Mouse (Mus musculus) hindbrain, embryonic 14.5 days (tissue): ENCODE measurements around the gene Hoxb6. TPM values are rescaled to one million over a fixed set of nuclear protein-coding genes. Genes with fewer than 3 reads are reported as not detected.

ENCODE experiments used
- ATAC-seq: fragments of 200-750 bp; cut with Nextera tagmentation; 2 replicates; pipeline ENCODE4 v1.8.0; 2017; ENCODE audit warnings: moderate number of reproducible peaks, mild to moderate bottlenecking, moderate TSS enrichment, moderate library complexity; ENCODE audit not compliant: low FRiP score
- DNase-seq: peaks from one replicate; pipeline ENCODE4 v3.0.0-alpha.2; 2015; ENCODE audit warnings: low spot score
- H3K27ac ChIP-seq: fragments of 300-500 bp; sonication (generic); 2 replicates; pipeline ENCODE4 v1.5.1; 2014; ENCODE audit warnings: mild to moderate bottlenecking, moderate library complexity
- H3K27me3 ChIP-seq: fragments of 300-500 bp; sonication (generic); 2 replicates; pipeline ENCODE4 v1.6.1; 2014; ENCODE audit warnings: mild to moderate bottlenecking, low read length, mixed read lengths; ENCODE audit not compliant: control insufficient read depth, insufficient read depth
- H3K36me3 ChIP-seq: fragments of 300-500 bp; sonication (generic); replicated peaks from 2 replicates; pipeline ENCODE4 v1.6.1; 2014; ENCODE audit not compliant: control insufficient read depth, insufficient read depth
- H3K4me1 ChIP-seq: fragments of 300-500 bp; sonication (generic); replicated peaks from 2 replicates; pipeline ENCODE4 v1.6.1; 2014; ENCODE audit warnings: antibody characterized with exemption, low read length, mixed read lengths; ENCODE audit not compliant: control insufficient read depth, insufficient read depth
- H3K4me2 ChIP-seq: fragments of 300-500 bp; sonication (generic); replicated peaks from 2 replicates; pipeline ENCODE4 v1.6.1; 2014; ENCODE audit warnings: mild to moderate bottlenecking, moderate library complexity
- H3K4me3 ChIP-seq: fragments of 300-500 bp; sonication (generic); replicated peaks from 2 replicates; pipeline ENCODE4 v1.5.1; 2014; ENCODE audit warnings: mild to moderate bottlenecking, low read length
- H3K9ac ChIP-seq: fragments of 300-500 bp; sonication (generic); 2 replicates; pipeline ENCODE4 v1.6.1; 2014
- H3K9me3 ChIP-seq: fragments of 300-500 bp; sonication (generic); 2 replicates; pipeline ENCODE4 v1.6.1; 2016; ENCODE audit warnings: low read length; ENCODE audit not compliant: control insufficient read depth
- WGBS: fragments of 180-500 bp; shearing (Covaris S2); extraction: QIAGEN DNeasy Blood & Tissue Kit; methylation state at CpG from one replicate; pipeline ENCODE4 v1.1.7; 2014; 5-methylcytosine and 5-hydroxymethylcytosine counted together
- polyA plus RNA-seq: library from polyadenylated mRNA; unstranded; fragments of >200 nt; fragmentation: Nextera tagmentation; extraction: Ambion mirVana; gene quantifications from 2 replicates; pipeline ENCODE4 v1.2.1, GENCODE M21; 2014

Gene Hoxb6
- polyA plus RNA-seq, 1 experiment from 2014 or later, result 90.1 TPM

GRCm38 (mm10) chr11:96289293-96289692, 3.0 kb upstream of the Hoxb6 start:
- ATAC-seq (no peak), DNase-seq (no peak)
- WGBS, result 6% methylated on average over 21 of the region's 21 CpGs
- Histone ChIP-seq H3K4me2 (peak overlapping the region; percentile 46), H3K27ac (peak overlapping the region; percentile 70), H3K9ac (peak overlapping the region; percentile 34; the same call in 1 of the 2 replicates), H3K27me3 (peaks cover 98% of the 10 kb centered on the region), H3K36me3 (no peaks in the 10 kb centered on the region), H3K4me3 (peak overlapping the region; percentile 10; the same call in 1 of the 2 replicates), H3K9me3 (no peaks in the 10 kb centered on the region), H3K4me1 (no peaks in the 10 kb centered on the region)

GRCm38 (mm10) chr11:96289837-96290236, 2.4 kb upstream of the Hoxb6 start:
- no peak for DNase-seq
- Histone ChIP-seq H3K4me2 (peak overlapping the region; percentile 46), H3K9ac (peak overlapping the region; percentile 34; the same call in 1 of the 2 replicates), H3K4me3 (peak overlapping the region; percentile 10; the same call in 1 of the 2 replicates), H3K27me3 (peaks cover 98% of the 10 kb centered on the region), H3K27ac (peak overlapping the region; percentile 51; the same call in 1 of the 2 replicates), H3K9me3 (no peaks in the 10 kb centered on the region), H3K4me1 (no peaks in the 10 kb centered on the region), H3K36me3 (no peaks in the 10 kb centered on the region)
- WGBS, result 10% methylated on average over 6 of the region's 6 CpGs
- ATAC-seq, result no peak

- DNase-seq, result no peak
- Histone ChIP-seq H3K4me3 (no peak overlapping the region), H3K27ac (peak overlapping the region; percentile 38; the same call in 1 of the 2 replicates), H3K36me3 (no peaks in the 10 kb centered on the region), H3K4me1 (no peaks in the 10 kb centered on the region), H3K9me3 (no peaks in the 10 kb centered on the region), H3K4me2 (peak overlapping the region; percentile 46), H3K9ac (peak overlapping the region; percentile 9; the same call in 1 of the 2 replicates), H3K27me3 (peaks cover 98% of the 10 kb centered on the region)
- 4% methylated on average over 17 of the region's 17 CpGs for WGBS
- no peak for ATAC-seq
These were observed 1.4 kb upstream of the Hoxb6 start for GRCm38 (mm10) chr11:96290705-96291355.

DNA sequence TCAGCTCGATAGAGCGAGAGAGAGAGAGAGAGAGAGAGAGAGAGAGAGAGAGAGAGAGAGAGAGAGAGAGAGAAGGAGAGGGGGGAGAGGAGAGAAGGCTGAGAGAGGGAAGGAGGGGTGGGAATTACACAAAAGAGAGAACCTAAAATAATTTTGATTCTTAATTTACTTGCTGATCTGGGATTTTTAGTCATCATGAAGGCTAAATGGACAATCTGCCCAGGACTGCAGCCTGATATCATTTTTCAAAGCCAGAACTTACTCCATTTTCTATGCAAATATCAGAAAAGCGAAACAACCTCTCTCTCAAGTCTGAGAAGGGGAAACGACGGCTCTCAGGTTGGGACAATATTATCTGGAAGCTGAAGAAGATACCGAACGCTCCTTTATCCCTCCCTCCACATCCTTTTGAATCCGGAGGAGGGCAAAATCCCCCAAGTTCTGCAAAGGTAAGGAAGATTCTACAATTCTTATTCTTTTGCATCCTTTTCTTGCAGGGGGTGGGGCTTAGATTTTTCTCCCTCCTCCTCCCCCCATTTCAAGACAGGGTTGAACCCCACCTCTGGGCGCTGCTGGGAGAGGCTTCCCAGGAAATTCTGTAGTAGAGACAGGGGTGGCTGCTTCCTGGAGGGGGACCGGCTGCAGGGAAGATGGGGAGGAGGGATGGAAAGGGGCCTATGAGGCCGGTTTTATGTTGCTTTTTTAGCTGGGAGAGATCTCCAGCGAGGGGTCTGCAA, 457 bp downstream of the Hoxb6 start:
- H3K9ac ChIP-seq, result peak overlapping the region; percentile 97

GRCm38 (mm10) chr11:96293302-96293921, 1.1 kb downstream of the Hoxb6 start:
- peak overlapping the region; percentile 97 for H3K9ac ChIP-seq
- no peak overlapping the region for H3K4me2 ChIP-seq
- no peaks in the 10 kb centered on the region for H3K9me3 ChIP-seq
- no peaks in the 10 kb centered on the region for H3K36me3 ChIP-seq
- no peaks in the 10 kb centered on the region for H3K4me1 ChIP-seq
- H3K4me3 ChIP-seq, result peak overlapping the region; percentile 48
- 4% methylated on average over 22 of the region's 22 CpGs for WGBS
- H3K27me3 ChIP-seq, result peaks cover 97% of the 10 kb centered on the region
- DNase-seq, result no peak
- ATAC-seq, result no peak
- peak overlapping the region; percentile 77; the same call in 1 of the 2 replicates for H3K27ac ChIP-seq

More for the DNA sequence above, 457 bp downstream of the Hoxb6 start:
- Histone ChIP-seq H3K9me3 (no peaks in the 10 kb centered on the region), H3K4me3 (peak overlapping the region; percentile 48), H3K36me3 (no peaks in the 10 kb centered on the region), H3K4me2 (no peak overlapping the region), H3K27me3 (peaks cover 98% of the 10 kb centered on the region), H3K27ac (peak overlapping the region; percentile 77; the same call in 1 of the 2 replicates), H3K4me1 (no peaks in the 10 kb centered on the region)
- no peak for ATAC-seq
- 4% methylated on average over 12 of the region's 12 CpGs for WGBS
- no peak for DNase-seq

GRCm38 (mm10) chr11:96294245-96295091, 2.2 kb downstream of the Hoxb6 start:
- H3K27me3 ChIP-seq, result peaks cover 94% of the 10 kb centered on the region
- no peaks in the 10 kb centered on the region for H3K4me1 ChIP-seq
- DNase-seq (peak; percentile 83), ATAC-seq (peak; percentile 48; the same call in 1 of the 2 replicates)
- no peaks in the 10 kb centered on the region for H3K36me3 ChIP-seq
- no peaks in the 10 kb centered on the region for H3K9me3 ChIP-seq
- H3K27ac ChIP-seq, result peak overlapping the region; percentile 77
- peak overlapping the region; percentile 48 for H3K4me3 ChIP-seq
- peak overlapping the region; percentile 97 for H3K9ac ChIP-seq
- H3K4me2 ChIP-seq, result peak overlapping the region; percentile 33
- under 1% methylated on average over 32 of the region's 32 CpGs for WGBS

DNA sequence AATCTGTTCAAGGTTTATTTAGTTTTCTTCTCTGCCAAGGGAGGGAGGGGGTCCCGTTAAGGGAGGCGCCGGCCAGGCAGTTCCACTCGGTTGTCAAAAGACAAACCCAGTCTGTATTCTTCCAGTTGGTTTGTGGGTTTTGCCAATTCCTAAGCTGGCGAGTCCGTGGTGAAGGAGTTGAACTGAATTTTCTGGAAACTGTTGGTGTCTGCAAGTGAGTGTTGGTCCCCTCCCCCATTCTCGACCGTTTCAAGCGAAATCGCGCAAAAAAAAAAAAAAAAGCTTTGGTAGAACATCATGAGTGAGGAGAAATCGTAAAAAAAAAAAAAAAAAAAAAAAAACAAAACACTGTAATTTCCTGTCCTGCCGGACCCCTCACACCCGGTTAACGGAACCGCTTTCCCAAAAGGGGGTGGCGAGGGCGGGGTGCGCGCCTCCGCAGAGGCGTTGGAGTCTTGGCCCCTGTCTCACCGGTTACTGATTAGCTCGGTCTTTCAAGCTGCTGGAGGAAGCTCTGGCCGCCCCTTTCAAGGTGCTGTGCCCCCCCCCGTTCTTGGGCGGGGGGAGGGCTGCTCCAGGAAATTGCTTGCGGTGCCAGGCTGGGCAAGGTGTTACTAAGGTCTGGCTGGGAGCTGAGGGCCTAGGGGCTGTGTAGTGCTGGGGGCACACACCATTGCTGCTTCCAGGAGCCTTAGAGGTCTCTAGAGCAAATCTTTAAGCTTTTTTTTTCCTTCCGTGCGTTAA, 3.0 kb downstream of the Hoxb6 start:
- no peaks in the 10 kb centered on the region for H3K4me1 ChIP-seq
- no peaks in the 10 kb centered on the region for H3K36me3 ChIP-seq
- H3K9ac ChIP-seq, result peak overlapping the region; percentile 97
- peak overlapping the region; percentile 85 for H3K27ac ChIP-seq
- peaks cover 94% of the 10 kb centered on the region for H3K27me3 ChIP-seq
- peak overlapping the region; percentile 77 for H3K4me2 ChIP-seq
- DNase-seq, result no peak
- 2% methylated on average over 29 of the region's 30 CpGs for WGBS
- H3K4me3 ChIP-seq, result peak overlapping the region; percentile 48
- H3K9me3 ChIP-seq, result no peaks in the 10 kb centered on the region
- no peak for ATAC-seq

GRCm38 (mm10) chr11:96296997-96297396, 4.7 kb downstream of the Hoxb6 start:
- Histone ChIP-seq H3K36me3 (no peaks in the 10 kb centered on the region), H3K9ac (peak overlapping the region; percentile 97), H3K4me1 (no peaks in the 10 kb centered on the region), H3K4me2 (peak overlapping the region; percentile 77), H3K4me3 (peak overlapping the region; percentile 48), H3K27ac (peak overlapping the region; percentile 85; the same call in 1 of the 2 replicates), H3K9me3 (no peaks in the 10 kb centered on the region), H3K27me3 (peaks cover 95% of the 10 kb centered on the region)
- no peak for ATAC-seq
- DNase-seq, result no peak
- WGBS, result 3% methylated on average over 2 of the region's 2 CpGs
